Mouse (Mus musculus) bone marrow macrophage, adult 2 months (primary cell): Measurements from ENCODE around the gene Adamts8.

Experiments used
- CTCF ChIP-seq: IDR thresholded peaks from 2 replicates; pipeline ENCODE4 v1.5.1; 2012; ENCODE audit warnings: low read depth, mild to moderate bottlenecking, low read length, moderate library complexity
- POLR2A ChIP-seq: IDR thresholded peaks from 2 replicates; pipeline ENCODE4 v1.6.1; 2012; ENCODE audit warnings: mild to moderate bottlenecking, low read depth, low read length, borderline replicate concordance

DNA sequence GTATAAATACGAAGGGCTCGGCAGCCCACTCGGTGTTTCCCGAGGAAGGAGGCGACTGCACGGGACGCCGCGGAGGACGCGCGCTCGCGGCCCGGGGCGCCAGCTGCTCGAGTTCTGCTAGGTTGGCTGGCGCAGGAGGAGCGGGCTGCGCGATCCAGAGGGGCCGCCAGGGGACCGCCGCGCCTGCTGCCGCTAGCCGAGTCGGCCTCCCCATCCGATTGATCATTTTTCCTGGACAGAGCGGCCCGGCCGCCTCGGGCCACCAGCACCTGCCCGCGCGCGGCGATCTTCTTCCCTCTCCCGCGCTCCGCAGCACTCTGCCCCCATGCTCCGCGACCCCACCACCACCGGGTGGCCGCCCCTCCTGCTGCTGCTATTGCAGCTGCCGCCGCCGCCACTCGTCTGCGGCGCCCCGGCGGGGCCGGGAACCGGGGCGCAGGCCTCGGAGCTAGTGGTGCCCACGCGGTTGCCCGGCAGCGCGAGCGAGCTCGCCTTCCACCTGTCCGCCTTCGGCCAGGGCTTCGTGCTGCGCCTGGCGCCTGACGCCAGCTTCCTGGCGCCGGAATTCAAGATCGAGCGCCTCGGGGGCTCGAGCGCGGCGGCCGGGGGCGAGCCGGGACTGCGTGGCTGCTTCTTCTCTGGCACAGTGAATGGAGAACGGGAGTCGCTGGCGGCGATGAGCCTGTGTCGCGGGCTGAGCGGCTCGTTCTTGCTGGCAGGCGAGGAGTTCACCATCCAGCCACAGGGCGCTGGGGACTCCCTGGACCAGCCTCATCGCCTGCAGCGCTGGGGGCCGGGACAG lies at the start of gene Adamts8:
- TF ChIP-seq CTCF: no peak
- no peak for TF ChIP-seq POLR2A
